Mouse (Mus musculus): ENCODE data around the gene Mapk3. TPM values are rescaled to one million over a fixed set of nuclear protein-coding genes. Genes with fewer than 3 reads are reported as not detected.

Gene Mapk3
- polyA plus RNA-seq, 1 experiment = 472 TPM

DNA sequence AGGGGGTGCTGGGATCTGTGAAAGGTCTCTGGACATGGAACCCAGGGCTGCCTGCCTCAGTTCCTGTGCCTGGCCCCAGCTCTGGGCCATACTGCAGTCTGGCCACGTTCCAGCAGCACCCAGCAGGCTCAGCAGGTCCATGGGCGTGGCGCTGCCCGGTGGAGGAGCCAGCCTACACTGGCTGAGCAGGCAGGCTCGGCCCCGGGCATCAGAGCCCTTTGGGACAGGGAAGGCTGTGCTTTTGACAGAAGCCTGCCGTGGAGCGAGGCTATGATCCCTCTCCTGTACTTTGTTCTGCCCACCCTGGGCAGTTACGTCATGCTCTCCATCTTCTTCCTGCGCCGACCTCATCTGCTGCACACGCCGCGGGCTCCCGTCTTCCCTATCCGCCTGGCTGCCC, 6.8 kb downstream of the Mapk3 start, which contains the start of gene Gdpd3:
Gene Gdpd3 (plus strand): TSS at position 134 of the 400 bp plus-strand sequence.
- WGBS = 53% methylated on average over 16 of the region's 16 CpGs
- no peaks in the 10 kb centered on the region for H3K27me3 ChIP-seq (ENCODE audit: control insufficient read depth, insufficient read depth, low read length)
- H3K36me3 ChIP-seq (ENCODE audit: control insufficient read depth, insufficient read depth, low read length) = peaks cover 78% of the 10 kb centered on the region
- H3K4me1 ChIP-seq (ENCODE audit: control insufficient read depth, insufficient read depth, insufficient read length, low read length) = peaks cover 16% of the 10 kb centered on the region
- no peak for TF ChIP-seq POLR2A (IDR thresholded peaks at IDR 0.05; ENCODE audit: low read depth, low read length)
- no peak within 1 kb of the TSS for H3K27ac ChIP-seq (ENCODE audit: insufficient read depth, low read depth, low read length)
- H3K4me3 ChIP-seq (ENCODE audit: low read depth, low read length) = no peak within 1 kb of the TSS

- 85% methylated on average over 8 of the region's 8 CpGs for WGBS
- no peak overlapping the region for H3K4me3 ChIP-seq (ENCODE audit: low read depth, low read length)
- peaks cover 11% of the 10 kb centered on the region for H3K4me1 ChIP-seq (ENCODE audit: control insufficient read depth, insufficient read depth, insufficient read length, low read length)
- peaks cover 76% of the 10 kb centered on the region for H3K36me3 ChIP-seq (ENCODE audit: control insufficient read depth, insufficient read depth, low read length)
- TF ChIP-seq POLR2A (IDR thresholded peaks at IDR 0.05; ENCODE audit: low read depth, low read length) (no peak), CTCF (IDR thresholded peaks at IDR 0.05; ENCODE audit: extremely low read depth, insufficient read length, insufficient replicate concordance, low read depth, low read length) (no peak)
- no peaks in the 10 kb centered on the region for H3K27me3 ChIP-seq (ENCODE audit: control insufficient read depth, insufficient read depth, low read length)
- H3K27ac ChIP-seq (ENCODE audit: insufficient read depth, low read depth, low read length) = no peak overlapping the region
Observed at GRCm38 (mm10) chr7:126767001-126767400, 7.6 kb downstream of the Mapk3 start.

DNA sequence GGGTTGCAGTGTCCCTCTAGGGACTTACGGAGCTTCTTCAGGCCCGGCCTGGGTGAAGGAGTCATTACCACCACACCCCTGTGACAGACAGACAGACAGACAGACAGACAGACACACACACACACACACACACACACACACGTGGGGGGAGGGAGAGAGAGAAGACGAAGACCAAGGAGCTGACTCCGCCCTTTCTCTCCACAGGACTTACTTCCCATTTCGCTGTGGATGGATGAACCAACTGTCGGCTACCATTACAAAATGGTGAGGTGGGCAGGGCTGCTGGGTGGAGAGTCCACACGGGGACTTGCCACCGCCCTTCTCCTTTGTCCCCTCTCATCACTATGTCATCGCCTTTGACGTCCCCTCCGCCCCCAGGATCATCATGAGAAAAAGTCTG, 11.4 kb downstream of the Mapk3 start:
- Histone ChIP-seq H3K36me3 (ENCODE audit: control insufficient read depth, insufficient read depth, low read length) (peaks cover 54% of the 10 kb centered on the region), H3K4me1 (ENCODE audit: control insufficient read depth, insufficient read depth, insufficient read length, low read length) (peaks cover 9% of the 10 kb centered on the region), H3K27ac (ENCODE audit: insufficient read depth, low read depth, low read length) (no peak overlapping the region), H3K27me3 (ENCODE audit: control insufficient read depth, insufficient read depth, low read length) (no peaks in the 10 kb centered on the region), H3K4me3 (ENCODE audit: low read depth, low read length) (peak overlapping the region; percentile 13)
- TF ChIP-seq CTCF (IDR thresholded peaks at IDR 0.05; ENCODE audit: extremely low read depth, insufficient read length, insufficient replicate concordance, low read depth, low read length) (no peak), POLR2A (IDR thresholded peaks at IDR 0.05; ENCODE audit: low read depth, low read length) (no peak)
- WGBS = 80% methylated on average over 12 of the region's 12 CpGs

- no peak overlapping the region for H3K27ac ChIP-seq (ENCODE audit: insufficient read depth, low read depth, low read length)
- peaks cover 31% of the 10 kb centered on the region for H3K36me3 ChIP-seq (ENCODE audit: control insufficient read depth, insufficient read depth, low read length)
- 85% methylated on average over 2 of the region's 2 CpGs for WGBS
- no peak for TF ChIP-seq CTCF (IDR thresholded peaks at IDR 0.05; ENCODE audit: extremely low read depth, insufficient read length, insufficient replicate concordance, low read depth, low read length)
- H3K27me3 ChIP-seq (ENCODE audit: control insufficient read depth, insufficient read depth, low read length) = no peaks in the 10 kb centered on the region
- H3K4me3 ChIP-seq (ENCODE audit: low read depth, low read length) = no peak overlapping the region
- peaks cover 11% of the 10 kb centered on the region for H3K4me1 ChIP-seq (ENCODE audit: control insufficient read depth, insufficient read depth, insufficient read length, low read length)
Observed at GRCm38 (mm10) chr7:126773351-126773750, 13.9 kb downstream of the Mapk3 start.

DNA sequence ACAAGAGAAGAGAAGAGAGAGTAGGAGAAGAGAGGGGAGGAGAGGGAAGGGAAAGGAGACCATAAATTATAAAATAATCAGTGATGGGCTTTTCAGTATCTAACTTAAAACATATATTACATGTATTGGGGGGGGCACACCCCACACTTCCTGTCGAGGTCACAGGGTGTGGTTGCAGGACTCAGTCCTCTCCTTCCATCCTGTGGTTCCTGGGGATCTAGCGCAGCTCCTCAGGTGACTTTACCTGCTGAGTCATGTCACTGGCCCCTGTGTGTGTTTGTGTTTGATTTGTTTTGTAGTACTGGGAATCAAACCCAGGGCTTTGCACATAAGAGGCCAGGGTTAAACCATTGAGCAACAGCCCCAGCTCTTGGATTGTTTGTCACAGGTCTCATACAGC, 15.1 kb downstream of the Mapk3 start:
- Histone ChIP-seq H3K27ac (ENCODE audit: insufficient read depth, low read depth, low read length) (no peak overlapping the region), H3K4me3 (ENCODE audit: low read depth, low read length) (no peak overlapping the region), H3K27me3 (ENCODE audit: control insufficient read depth, insufficient read depth, low read length) (no peaks in the 10 kb centered on the region), H3K4me1 (ENCODE audit: control insufficient read depth, insufficient read depth, insufficient read length, low read length) (peaks cover 11% of the 10 kb centered on the region), H3K36me3 (ENCODE audit: control insufficient read depth, insufficient read depth, low read length) (peaks cover 28% of the 10 kb centered on the region)
- whole genome bisulfite sequencing = 45% methylated on average over 2 of the region's 2 CpGs
- TF ChIP-seq POLR2A (IDR thresholded peaks at IDR 0.05; ENCODE audit: low read depth, low read length) (no peak), CTCF (IDR thresholded peaks at IDR 0.05; ENCODE audit: extremely low read depth, insufficient read length, insufficient replicate concordance, low read depth, low read length) (no peak)

DNA sequence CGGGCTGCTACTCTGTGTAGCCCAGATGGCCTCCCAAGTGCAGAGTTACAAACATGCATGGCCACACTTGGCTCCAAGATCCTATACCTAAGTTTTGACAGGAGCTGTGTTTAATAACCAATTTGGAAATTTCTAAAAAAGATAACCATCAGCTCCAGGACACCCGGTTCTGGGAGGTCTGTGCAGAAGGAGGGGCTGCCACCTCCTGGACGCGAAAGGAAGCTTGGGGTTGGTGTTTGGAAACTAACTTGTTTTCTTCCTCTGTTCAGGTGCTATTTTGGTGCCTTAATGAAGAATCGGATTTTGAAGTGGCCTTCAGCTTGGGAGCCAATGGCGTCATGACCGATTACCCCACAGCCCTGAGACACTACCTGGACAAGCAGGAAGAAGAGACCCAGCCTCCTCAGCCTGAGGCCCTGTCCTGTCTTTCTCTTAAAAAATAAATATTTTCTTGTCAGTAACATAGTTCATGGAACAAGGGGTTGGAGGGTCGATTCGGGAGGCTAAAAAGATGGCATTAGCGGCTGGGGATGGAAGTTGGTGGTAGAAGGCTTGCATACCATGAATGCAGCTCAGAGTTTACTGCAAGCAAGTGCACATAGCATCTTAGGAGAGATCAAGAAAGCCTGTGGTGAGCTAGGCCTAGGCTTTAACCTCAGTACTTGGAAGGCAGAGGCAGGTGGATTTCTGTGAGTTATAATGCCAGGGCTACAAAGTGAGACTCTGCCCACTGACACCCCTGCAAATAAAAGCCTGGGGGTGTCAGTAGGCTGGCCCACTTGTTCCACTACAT, 16.0 kb downstream of the Mapk3 start:
- Histone ChIP-seq H3K4me3 (ENCODE audit: low read depth, low read length) (no peak overlapping the region), H3K27ac (ENCODE audit: insufficient read depth, low read depth, low read length) (no peak overlapping the region), H3K4me1 (ENCODE audit: control insufficient read depth, insufficient read depth, insufficient read length, low read length) (peaks cover 17% of the 10 kb centered on the region), H3K36me3 (ENCODE audit: control insufficient read depth, insufficient read depth, low read length) (peaks cover 19% of the 10 kb centered on the region), H3K27me3 (ENCODE audit: control insufficient read depth, insufficient read depth, low read length) (no peaks in the 10 kb centered on the region)
- WGBS = 77% methylated on average over 10 of the region's 10 CpGs
- TF ChIP-seq CTCF (IDR thresholded peaks at IDR 0.05; ENCODE audit: extremely low read depth, insufficient read length, insufficient replicate concordance, low read depth, low read length) = peak; percentile 39; the same call in 1 of the 2 replicates
- no peak for TF ChIP-seq POLR2A (IDR thresholded peaks at IDR 0.05; ENCODE audit: low read depth, low read length)

DNA sequence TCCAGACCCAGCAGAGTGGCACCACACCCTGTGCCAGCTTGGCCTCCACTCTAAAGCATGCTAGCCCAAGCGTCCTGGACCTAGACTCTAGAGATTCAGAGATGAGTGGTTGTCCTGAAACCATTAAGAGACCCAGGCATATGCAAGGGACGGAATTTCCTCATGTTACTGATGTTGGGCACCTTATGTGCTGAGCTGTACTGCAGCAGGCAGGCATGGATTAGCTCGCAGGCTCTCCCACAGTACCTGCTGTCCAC, 16.5 kb downstream of the Mapk3 start:
- peaks cover 18% of the 10 kb centered on the region for H3K4me1 ChIP-seq (ENCODE audit: control insufficient read depth, insufficient read depth, insufficient read length, low read length)
- no peaks in the 10 kb centered on the region for H3K27me3 ChIP-seq (ENCODE audit: control insufficient read depth, insufficient read depth, low read length)
- peak overlapping the region; percentile 93 for H3K27ac ChIP-seq (ENCODE audit: insufficient read depth, low read depth, low read length)
- WGBS = 62% methylated on average over 3 of the region's 3 CpGs
- TF ChIP-seq POLR2A (IDR thresholded peaks at IDR 0.05; ENCODE audit: low read depth, low read length) (no peak), CTCF (IDR thresholded peaks at IDR 0.05; ENCODE audit: extremely low read depth, insufficient read length, insufficient replicate concordance, low read depth, low read length) (no peak)
- H3K36me3 ChIP-seq (ENCODE audit: control insufficient read depth, insufficient read depth, low read length) = peaks cover 18% of the 10 kb centered on the region
- no peak overlapping the region for H3K4me3 ChIP-seq (ENCODE audit: low read depth, low read length)

Data from small intestine, adult 2 months (tissue).